Mouse (Mus musculus): ENCODE results near the gene Aaed1.

GRCm38 (mm10) chr13:64235062-64235715, 77.3 kb downstream of the Aaed1 start:
- TF ChIP-seq CTCF (IDR thresholded peaks at IDR 0.05; ENCODE audit: low read depth), result no peak
- no peak for TF ChIP-seq EP300 (optimal IDR thresholded peaks at IDR 0.05)
